8 mouse cellular contexts compared by ENCODE assay signal in the genomic region with DNA sequence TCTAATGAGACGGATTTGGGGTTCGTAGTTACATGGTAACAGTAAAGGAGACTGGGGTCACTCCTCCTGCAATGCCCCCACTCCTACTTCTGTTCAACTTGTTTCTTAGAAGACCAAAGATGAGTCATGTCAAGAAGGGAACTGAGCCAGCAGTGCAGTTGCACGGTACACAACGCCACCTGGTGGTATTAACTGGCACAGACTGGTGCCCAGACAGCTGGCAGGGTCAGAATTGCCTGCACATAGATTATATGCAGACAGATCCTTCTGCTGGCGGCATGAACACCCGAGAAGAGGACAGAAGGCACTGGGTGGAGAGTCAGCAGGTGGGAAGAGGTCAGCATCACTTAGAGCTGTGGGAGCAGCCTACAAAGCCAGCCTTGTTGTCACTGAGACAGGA.
DNase-seq lines count a peak whose midpoint lies in the region; ATAC-seq lines count a peak whose summit lies in the region.

No protein-coding gene starts in this region.

- no peak for ATAC-seq in erythroid progenitor cell, adult 5-6 weeks (replicated peaks; ENCODE audit: low FRiP score, poor library complexity, severe bottlenecking)

- intact Hi-C loops in gastrocnemius, postnatal 14 days (cut with DNase I; ENCODE audit: low total_unique reads) = loop anchor here (2.0 to 5.0 kb wide), 2 partner anchors 93 to 167 kb away; no protein-coding TSS in a partner anchor

- DNase-seq in CD4-positive helper T cell, adult 2 months (ENCODE audit: low read depth, low spot score) = peak; percentile 56
- peak; percentile 84 for DNase-seq in NIH3T3 (ENCODE audit: low read depth)
- peak; percentile 86 to 90 for DNase-seq in cerebellum, postnatal 25 days
- peak; percentile 74 for DNase-seq in gastrocnemius, postnatal 14 days
- peak; percentile 79 for DNase-seq in kidney, postnatal 10 days
- peak; percentile 51 to 62 for DNase-seq in lung, adult 18-20 months
- peak; percentile 21 for DNase-seq in ovary, postnatal 10 days (ENCODE audit: low spot score)

Comparison
In these comparisons a context has a peak if more than half of its experiments do, and no peak if none do; other contexts are left out.
1. DNase-seq: peak in every context shown above with its lines; median percentile 88 in cerebellum, postnatal 25 days; 84 in NIH3T3; 79 in kidney, postnatal 10 days; 74 in gastrocnemius, postnatal 14 days; 56 in lung, adult 18-20 months; 56 in CD4-positive helper T cell, adult 2 months; 21 in ovary, postnatal 10 days.